Mouse (Mus musculus) kidney, postnatal 4 days (tissue): ENCODE measurements at regions not wholly inside any gene's neighbourhood (a gene's known extent, or its start where the extent isn't known, plus 50 kb on each side); places are given as distances from the start of the nearest gene placed in this dataset.
"Not testable (repeated sequence)": the region's sequence is repeated elsewhere in the genome, so short reads cannot be mapped to it uniquely, and the experiment has no call there.

ENCODE experiments used
- DNase-seq, 2 experiments: peaks; one replicate each; pipeline ENCODE4 v3.0.0; 2021; ENCODE audit warnings: mixed read lengths in 2 of 2

DNA sequence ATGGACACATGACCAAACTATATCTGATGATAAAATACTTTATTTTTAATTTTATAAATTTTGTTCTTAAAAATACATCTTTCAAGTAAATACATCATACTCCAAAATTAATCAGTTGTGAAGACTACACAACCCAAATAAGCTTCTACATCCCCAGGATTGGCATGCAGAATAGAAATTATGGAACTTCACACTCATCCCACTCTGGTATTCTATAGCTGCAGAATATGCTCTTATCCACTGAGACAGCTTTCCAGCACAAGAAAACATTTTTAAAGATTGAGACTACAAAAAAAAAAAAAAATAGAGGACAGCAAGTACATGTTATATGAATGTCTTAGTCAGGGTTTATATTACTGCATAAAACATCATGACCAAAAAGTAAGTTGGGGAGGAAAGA, 94.4 kb downstream of the Gm11232 start:
- no peak for DNase-seq

DNA sequence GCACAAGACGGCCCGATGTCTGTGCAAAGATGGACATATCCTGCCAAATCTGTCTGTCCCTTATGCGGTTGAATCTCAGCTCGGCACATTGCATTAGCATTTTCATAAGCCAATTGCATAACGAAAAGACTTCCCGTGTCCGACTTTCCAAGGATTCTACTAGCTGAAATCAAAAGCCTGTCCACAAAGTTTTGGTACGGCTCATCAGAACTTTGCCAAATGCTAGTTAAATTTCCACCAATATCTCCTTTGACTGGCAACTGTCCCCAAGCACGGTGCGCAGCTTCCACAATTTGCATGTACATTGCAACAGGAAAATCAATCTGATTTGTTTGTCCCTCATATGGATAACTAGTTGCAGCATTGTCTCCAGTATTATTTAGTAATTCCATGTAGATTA, 117.2 kb downstream of the Gm11232 start:
- DNase-seq: no peak

DNA sequence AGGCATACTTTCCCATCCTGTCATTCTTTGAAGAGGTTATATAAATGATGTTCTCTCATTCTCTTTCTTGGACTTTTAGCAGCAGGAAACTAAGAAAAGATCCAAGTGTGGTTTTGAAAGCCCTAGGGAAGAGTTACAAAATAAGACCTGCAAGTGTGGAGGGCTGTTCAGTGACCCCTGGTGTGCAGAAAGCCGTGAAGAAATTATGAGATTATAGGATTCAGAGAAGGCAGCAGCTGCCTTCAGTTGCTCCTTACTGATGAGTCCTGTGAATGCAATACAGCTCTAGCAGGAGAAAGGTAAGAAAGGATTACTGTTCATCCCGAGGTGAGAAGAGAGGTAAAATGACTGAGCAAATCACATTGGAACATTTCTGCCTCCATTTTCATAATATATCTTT, 130.7 kb downstream of the Gm11232 start:
- no peak for DNase-seq

DNA sequence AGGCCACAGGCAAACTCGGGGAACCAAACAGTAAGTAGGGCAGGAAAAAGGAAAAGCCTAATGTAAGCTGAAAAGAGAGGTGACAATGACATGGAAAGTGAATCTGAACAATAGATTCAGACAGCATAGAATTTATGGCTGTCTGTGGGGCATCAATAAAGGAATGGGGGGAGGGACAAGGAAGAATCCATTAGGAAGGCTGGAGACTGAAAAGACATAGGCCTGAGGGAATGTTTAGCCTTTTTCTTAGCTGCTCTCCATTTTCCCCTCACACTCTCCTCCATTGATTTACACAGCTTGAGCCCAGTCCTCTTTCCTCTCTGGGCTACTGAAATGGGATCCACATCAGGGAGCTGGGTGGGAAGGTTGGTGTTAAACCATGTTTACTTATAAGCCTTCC, 131.1 kb downstream of the Gm11232 start:
- DNase-seq: no peak

DNA sequence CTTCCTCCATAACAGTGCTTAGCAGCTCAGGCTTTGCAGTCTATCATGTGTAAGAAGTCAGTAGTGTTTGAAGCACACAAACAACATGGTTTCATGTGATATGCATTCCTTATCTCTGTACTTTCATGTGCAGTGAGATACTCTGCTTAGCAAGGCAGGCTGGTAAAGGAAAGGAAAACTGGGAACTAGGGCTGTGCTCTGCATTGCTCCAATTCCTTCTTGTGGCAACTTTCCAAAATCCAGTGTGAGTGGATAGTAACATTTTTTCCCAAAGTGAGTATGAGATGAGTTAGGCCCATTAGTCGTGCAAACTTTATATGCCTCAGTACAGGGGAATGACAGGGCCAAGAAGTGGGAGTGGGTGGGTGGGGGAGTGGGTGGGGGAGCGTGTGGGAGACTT, 133.0 kb downstream of the Gm11232 start:
- DNase-seq: no peak

DNA sequence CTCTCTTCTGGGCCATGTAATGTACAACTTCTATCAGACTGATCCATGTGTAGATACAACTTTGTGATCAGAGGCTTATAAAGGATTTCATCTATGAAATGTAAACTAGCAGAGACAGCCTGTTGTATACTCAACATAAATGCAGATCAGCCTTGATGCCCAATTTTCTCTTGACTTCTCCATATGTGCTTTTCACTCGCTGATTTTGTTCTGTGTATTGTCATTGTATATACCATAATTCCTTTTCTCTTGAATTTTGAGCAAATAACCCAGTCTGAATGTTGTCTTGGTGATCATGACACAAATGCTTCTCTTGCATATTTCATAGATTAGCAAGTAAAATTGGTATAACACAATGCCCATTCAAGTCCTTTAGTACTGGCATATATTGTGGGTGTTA, 144.0 kb downstream of the Gm11232 start:
- DNase-seq: no peak

DNA sequence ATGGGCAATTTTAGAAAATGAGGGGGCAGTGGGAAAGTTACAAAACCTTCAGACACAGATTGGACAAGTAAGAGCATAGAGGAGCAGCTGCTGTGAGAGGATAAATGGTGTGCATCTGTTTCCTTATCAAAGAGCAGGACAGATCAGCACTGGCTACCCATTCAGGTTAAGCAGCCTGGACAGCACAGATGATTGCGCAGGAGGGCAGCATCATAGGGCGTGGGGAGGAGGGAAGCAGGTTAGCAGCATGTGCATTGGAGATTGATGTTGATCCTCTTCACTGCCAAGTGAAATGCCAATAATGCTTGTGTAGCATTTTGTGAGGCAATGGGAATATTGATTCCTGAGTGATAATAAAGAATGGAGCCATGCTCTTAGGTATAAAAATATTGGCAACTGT, 171.9 kb downstream of the Gm11232 start:
- no peak for DNase-seq

DNA sequence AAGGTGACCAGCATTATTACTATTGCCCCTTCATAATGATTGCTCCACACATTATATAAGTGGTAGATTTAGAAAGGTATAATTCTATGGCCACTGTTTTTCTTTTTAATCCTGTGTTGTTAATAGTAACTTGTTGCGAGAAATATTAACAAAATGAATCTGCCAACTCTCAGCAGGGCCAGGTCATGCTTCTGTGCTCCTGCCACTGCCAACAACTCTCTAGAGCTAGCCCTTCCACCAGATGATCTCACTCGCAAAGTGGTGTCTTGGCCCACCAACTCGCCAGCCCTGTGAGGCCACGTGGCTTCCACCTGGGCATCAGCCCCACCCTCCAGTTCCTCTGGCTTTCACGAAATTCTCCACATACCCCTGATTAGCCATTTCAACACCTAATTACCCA, 197.1 kb downstream of the Gm11232 start:
- DNase-seq: no peak

DNA sequence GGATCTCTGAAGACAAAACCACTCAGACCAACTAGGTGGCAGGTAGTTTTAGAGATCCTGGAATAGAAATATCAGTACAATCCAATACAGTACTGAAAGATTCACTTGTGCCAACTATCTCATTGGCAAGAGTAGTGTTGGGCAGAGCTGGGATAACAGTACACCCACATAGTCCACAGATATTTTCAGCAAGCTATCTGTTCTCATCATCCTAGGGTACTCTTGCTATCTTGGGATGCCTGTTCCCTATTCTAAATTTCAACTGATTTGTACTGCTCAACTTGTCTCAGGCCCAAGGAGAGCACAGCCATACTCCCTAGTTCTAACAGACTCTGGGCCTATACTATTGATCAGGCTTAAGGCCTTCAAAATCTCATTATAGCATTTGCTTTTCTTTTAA, 218.6 kb downstream of the Gm11232 start:
- DNase-seq: no peak

DNA sequence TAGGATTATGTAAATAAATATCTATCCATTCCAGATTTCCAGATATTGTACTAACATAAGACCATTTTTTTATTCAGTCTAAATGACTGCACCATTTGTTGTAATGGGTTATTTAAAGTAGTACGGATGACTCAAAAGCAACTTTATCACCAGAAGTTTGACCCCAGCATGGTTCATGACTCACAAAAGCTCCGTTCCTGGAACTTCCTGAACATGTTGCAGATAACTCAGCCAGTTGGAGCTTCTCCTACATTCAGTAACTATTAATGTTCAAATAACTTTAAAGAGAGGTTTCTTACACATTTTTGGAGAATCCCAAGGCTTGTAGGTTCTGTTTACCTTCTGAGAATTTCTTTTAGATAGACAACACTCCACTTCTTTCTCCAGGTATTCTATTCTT, 219.8 kb downstream of the Gm11232 start:
- no peak for DNase-seq

DNA sequence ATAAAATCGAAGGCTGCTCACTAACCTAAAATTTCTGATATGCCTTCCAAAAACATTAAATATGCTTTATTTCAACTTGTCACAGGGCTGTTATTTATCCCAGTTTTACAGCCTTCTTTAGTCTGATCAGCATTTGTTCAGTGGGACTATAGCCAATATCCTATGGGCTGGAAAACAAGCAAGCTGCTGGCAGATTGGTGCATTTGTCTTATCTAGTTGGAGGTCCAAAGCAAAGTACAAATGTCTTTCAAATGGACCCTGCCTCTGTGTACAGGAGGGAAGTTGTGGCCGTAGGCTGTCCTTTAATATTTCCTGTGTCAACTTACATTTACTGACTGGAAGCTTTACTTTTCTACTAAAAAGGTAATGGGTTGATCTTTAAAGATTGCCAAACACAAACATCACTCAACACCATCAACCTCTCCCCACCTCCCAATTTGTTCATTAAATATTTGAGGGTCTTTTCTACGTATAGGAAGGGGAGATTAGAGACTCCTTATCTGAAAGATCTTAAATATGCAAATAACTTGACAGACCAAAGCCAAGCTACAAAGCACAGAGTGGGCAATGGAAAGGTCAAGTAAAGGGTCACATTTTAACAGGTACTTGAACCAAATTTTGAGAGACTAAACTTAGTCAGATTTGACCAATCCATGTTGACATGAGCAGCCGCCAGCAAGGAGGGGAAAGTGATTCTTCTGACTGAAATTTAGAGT, 233.4 kb downstream of the Gm11232 start:
- peak in 1 of 2 experiments; percentile 3 for DNase-seq

DNA sequence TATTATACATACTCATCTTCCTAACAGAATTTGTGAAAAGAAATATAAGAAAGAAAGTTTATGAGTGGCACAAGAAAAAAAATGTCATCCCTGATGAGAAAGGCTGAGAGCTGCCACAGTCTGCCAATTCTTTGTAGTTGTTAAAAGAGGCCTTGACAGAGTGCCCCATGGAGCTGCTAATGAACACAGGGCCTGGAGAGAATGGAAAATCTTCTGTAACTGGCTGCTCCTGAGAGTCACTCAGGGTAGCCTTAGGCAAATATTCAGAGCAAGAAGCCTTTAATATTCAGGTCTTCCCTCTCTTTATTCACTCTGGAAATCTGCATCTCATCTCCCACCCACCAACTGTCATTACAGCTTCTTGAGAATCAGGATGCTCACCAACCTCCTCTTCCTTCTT, 237.0 kb downstream of the Gm11232 start:
- no peak for DNase-seq

DNA sequence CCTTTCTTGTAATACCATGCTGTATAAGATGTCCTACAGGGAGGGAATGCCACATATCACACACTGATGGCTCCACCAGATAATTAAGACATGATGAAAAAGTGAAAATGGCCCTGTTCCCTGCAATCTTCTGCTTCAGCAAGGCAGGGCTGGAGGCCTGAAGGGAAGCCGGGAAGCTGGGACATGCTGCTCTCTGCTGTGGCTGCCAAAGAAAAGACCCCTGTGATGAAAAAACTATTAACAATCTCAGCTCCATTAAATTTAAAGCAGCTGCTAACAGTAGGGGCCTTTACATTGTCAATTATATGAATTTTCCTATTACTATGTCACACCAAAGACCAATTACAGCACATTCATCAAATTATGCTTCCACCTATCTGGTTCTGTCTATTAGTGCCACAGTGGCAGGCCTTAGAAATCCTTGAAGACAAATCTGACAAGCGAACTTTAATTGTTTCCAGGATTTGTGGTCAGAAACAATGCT, 239.8 kb downstream of the Gm11232 start:
- peak in 1 of 2 experiments; percentile 5 for DNase-seq

DNA sequence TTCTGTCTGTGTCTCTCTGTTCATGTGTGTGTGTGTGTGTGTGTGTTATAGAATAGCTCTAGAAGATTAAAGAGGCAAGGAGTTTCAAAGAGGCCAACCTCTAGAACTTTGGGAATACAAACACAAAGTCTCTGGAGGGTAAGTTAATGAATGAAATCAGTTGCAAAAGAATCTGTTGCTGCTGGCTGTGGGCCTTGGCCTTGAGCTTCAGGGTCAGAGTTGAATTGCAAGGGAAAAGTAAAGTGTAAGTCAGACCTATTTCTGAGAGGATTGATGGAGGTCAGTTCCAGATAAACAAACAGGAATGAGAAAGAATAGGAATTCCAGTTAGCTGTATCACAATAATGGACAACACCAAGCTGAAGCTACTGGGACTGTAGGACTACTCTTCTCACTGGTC, 250.9 kb downstream of the Gm11232 start:
- DNase-seq: peak; percentile 19 to 20

DNA sequence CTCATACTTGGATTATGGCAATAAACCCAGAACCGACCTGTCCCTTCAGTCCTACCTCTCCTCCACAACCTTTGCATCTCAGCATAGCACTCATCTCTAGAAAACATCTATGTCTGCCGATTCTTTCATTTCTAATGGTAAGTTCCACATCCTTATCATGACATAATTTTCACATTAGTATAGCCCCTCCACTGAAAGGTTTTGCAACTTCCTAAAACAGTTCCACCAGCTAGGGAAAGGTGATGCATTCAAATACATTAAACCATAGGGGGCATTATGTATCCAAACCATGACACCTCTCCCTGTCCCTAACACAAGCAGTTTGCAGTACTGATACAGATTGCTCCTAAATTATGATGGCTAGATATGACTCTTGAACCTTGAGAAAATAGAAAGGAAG, 268.0 kb downstream of the Gm11232 start:
- DNase-seq: no peak

DNA sequence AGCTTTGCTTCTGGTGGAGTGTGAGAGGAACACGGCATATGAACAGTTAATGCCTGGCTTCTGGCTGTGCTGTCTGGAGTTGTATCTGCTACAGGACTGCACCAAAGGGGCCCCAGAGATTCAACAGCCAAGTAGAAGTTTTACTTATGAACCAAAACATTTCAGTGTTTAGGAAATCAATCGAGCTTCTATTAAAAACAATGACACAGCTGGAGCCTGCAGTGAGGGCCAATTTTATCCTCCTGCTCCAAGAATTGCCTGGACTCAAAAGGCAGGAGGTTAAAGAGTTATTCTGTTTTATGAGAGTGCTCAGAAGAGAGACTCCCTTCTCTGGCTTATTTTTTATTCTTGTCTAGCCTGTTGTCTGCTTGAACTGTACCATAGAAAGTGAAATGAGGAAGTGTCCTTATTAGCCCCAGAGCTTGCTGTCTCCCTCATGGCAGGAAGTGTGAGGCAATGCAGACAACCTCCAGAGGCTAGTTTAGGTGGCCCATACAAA, 269.1 kb downstream of the Gm11232 start:
- DNase-seq: peak; percentile 55 to 57

DNA sequence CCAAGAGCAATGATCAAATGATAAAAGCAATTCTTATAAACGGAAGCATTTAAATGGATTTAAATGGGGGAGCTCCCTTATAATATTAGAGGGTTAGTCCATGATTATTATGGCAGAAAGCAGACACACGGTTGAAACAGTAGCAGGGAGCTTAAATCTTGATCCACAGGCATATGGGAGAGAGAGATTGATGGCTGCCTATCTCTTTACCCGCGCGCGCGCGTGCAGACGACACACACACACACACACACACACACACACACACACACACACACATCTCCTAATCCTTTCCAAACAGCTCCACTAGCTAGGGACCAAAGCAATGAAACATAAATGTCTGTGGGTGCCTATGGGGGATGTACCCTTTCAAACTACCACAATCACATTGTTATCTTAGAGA, 269.7 kb downstream of the Gm11232 start:
- DNase-seq: no peak

DNA sequence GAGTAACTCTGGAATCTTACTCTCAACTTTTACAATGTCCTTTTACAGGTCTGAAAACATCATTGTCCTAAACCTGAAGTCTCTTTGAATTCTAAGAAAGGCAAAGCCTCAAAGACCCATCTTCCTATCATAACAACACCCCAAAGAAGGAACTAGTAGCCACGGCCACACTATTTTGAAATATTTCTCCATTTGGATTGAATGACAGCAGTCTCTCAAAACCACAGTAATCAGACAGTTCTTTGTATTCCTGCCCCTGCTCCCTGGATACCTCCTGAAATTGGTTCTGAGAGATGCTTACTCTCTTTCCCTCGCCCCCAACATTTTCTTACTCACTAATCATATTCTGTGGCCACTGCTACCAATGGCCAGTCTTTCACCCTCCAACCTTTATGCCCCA, 276.8 kb downstream of the Gm11232 start:
- DNase-seq: no peak

DNA sequence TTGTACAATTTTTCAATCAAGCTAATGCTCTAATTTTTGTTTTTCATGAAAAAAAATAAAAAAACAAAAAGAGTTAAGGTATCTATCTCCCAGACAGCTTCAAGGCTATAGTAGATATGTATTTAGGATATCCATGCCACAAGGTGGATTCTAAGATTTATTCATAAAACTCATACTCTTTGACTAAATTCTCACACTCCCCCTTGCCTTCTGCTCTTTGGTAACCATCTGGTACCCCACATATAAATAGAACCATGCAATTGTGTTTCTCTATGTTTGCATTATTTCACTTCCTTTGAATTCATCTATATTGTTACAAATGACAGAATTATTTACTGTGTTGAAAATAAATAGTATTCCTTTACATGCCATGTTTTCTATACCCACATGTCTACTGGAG, 287.2 kb downstream of the Gm11232 start:
- DNase-seq: no peak

DNA sequence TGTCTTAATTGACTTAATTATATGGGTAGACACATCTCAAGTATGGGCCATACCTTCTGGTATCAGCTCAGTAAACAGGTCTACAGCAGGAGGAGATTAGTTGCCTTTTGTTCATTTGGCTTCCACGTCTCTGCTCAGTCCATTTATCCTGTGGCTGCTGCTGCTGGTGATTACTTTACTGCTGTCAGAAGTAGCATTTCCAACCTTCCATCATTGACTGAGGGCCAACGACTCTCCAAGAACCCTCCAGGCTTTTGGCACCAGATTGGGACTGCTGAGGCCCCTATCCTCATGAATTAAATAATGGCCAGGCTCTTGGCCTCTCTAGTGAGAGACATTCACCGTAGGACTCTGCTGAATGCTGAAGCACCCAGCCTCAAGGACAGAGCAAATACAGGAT, 303.0 kb downstream of the Gm11232 start:
- no peak for DNase-seq

DNA sequence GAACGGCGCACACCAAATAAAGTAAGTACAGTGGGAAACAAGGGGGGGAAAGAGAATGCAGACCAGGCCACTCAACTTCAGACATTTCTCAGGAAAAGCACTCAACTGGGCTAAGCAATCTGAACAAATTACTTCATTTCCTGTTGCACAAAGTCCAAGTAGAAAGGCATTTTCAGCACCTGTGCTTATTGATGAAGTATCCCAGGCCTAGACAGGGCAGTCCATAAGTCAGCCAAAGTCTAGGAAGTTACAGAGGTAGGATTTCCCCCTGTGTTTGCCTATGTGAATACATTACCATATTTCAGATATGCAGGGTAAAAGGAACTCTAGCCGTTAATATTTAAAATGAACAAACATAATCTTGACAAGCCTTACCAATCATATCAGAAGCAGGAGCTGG, 304.3 kb downstream of the Gm11232 start:
- DNase-seq: no peak

DNA sequence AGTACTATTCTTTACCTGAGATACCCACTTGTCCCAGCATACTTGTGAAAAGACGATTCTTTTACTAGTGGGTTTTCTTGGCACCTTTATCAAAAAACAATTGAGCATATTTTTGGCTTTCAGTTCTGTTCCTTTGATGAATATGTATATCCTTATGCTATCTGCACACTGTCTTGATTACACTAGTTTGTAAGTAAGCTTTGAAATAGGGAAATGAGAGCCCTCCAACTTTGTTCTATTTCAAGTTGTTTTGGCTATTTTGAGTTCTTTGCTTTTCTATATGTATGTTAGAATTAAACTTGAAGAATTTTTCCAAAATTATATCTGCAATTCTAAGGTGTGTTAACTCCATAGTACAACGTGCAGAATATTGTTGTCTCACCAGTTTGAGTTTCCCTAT, 311.3 kb downstream of the Gm11232 start:
- no peak for DNase-seq

DNA sequence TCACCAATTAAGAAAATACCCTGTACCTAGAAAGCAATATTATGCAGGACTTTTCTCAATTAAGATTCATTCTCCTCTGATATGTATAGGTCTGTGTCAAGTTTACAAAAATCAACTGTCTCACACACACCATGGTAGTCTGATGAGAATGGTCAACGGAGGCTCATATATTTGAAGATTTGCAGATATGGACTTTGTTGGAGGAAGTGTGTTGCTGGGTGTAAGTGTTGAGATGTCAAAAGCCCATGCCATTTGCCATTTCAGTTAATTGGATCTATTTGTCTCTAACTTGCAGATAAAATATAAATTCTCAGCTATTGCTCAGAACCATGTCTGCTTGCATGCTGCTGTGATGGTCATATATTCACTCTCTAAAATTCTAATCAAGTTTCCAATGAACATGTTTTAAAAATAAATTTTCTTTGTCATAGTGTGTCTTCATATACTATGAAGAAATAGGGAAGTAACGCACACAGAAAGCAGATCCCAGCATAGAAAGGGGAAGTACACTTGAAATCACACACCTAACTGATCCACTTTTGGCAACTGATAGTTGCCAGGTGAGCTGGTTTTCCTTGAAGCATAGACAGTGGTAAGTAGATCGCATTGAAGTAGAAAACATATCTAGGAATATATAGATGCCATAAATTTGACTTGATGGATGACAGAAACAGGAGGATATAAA, 326.4 kb downstream of the Gm11232 start:
- no peak for DNase-seq

DNA sequence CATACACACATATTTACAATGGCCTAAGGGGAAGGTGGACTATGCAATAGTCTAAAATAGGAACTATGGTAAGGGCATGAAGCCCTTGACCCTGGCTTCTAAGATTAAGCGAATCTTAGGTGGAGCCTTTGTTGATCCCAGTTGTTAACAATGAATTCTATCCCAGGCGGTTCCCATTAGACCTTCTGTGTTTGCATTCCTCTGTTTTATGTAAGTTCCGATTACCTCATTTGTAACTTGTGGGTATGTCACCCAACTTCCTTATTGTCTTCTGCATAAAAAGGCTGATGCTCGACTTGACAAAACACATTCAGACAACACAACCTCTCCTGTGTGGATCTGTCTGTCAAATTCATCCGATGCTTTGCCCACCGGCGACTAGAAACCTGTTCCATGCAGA, 335.6 kb downstream of the Gm11232 start:
- not testable (repeated sequence) for DNase-seq

DNA sequence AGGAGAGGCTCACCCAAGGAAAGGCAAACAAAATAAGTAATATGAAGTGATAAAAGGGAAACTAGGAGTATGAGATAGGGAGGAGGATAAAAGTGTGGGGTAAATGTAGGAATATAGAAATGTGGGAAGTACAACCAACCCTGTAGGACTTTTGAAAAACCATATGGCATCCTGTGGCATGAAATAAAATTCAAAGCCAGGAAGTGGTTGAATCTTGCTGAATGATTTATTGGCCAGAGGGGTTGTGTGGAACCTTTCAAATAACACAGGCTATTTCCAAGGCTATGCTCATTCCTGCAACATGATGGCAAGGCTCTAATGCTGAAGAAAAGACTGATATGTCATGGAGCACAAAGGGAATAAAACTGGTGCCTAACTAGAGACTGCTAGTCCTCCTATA, 347.9 kb downstream of the Gm11232 start:
- no peak for DNase-seq
